Mouse (Mus musculus) adrenal gland, postnatal 10 days (tissue): ENCODE results near the gene Hist1h4c. TPM values are rescaled to one million over a fixed set of nuclear protein-coding genes. Genes with fewer than 3 reads are reported as not detected.

ENCODE experiments used
- microRNA-seq: library from miRNA; unstranded; fragments of <30 nt; microRNA quantifications from one replicate; pipeline ENCODE4 v1.2.0, GENCODE M21; 2021
- total RNA-seq, 2 experiments: library from RNA; stranded (reverse); gene quantifications; 2 replicates each; pipeline ENCODE4 v1.2.3; 2021

Gene Hist1h4c
- total RNA-seq, 2 experiments from 2014 or later, result 175 to 199 TPM

Small RNA genes lying within 50 kb of the gene (microRNA-seq; reads per million reads assigned to microRNA genes)
- gene Gm44314 (not detected), gene Gm44350 (not detected)

Other genes starting within 250 kb of the Hist1h4c start
- under 1 TPM in 1 of 2 experiments, not detected in 1; 0.55 TPM for gene Btn1a1, start 232.6 kb downstream of the Hist1h4c start, total RNA-seq
- not detected for gene Btn2a2, start 209.6 kb downstream of the Hist1h4c start, total RNA-seq
- gene Hist1h4h, start 167.4 kb downstream of the Hist1h4c start, total RNA-seq, result 1,000 to 10,000 TPM in 1 of 2 experiments, 100 to 1,000 TPM in 1; 930 to 1,063 TPM
- 100 to 1,000 TPM; 261 to 325 TPM for gene Hist1h2af, start 164.5 kb downstream of the Hist1h4c start, total RNA-seq
- 10 to 100 TPM; 76.3 to 91.7 TPM for gene Hist1h3g, start 163.0 kb downstream of the Hist1h4c start, total RNA-seq
- gene Hist1h2bh, start 155.1 kb downstream of the Hist1h4c start, total RNA-seq, result 10 to 100 TPM; 20.9 to 25.4 TPM
- 100 to 1,000 TPM in 1 of 2 experiments, 10 to 100 TPM in 1; 93.2 to 104 TPM for gene Hist1h3f, start 154.4 kb downstream of the Hist1h4c start, total RNA-seq
- gene Hist1h4f, start 146.8 kb downstream of the Hist1h4c start, total RNA-seq, result 100 to 1,000 TPM; 529 to 619 TPM
- 10 to 100 TPM; 27.8 to 32.6 TPM for gene Hist1h1d, start 145.2 kb downstream of the Hist1h4c start, total RNA-seq
- 100 to 1,000 TPM; 246 to 271 TPM for gene Hist1h3e, start 136.1 kb downstream of the Hist1h4c start, total RNA-seq
- 10 to 100 TPM; 54.9 to 55.0 TPM for gene Hist1h2ae, start 127.2 kb downstream of the Hist1h4c start, total RNA-seq
- 100 to 1,000 TPM; 395 to 462 TPM for gene Hist1h2bg, start 127.1 kb downstream of the Hist1h4c start, total RNA-seq
- 100 to 1,000 TPM; 168 to 215 TPM for gene Hist1h2bf, start 124.3 kb downstream of the Hist1h4c start, total RNA-seq
- 10 to 100 TPM; 47.4 to 49.2 TPM for gene Hist1h2ad, start 124.1 kb downstream of the Hist1h4c start, total RNA-seq
- 10 to 100 TPM; 38.0 to 43.5 TPM for gene Hist1h3d, start 122.7 kb downstream of the Hist1h4c start, total RNA-seq
- gene Hist1h4d, start 116.9 kb downstream of the Hist1h4c start, total RNA-seq, result 100 to 1,000 TPM; 294 to 310 TPM
- gene Hist1h2be, start 77.3 kb downstream of the Hist1h4c start, total RNA-seq, result 10 to 100 TPM; 27.7 to 32.2 TPM
- 100 to 1,000 TPM; 180 to 217 TPM for gene Hist1h1e, start 75.9 kb downstream of the Hist1h4c start, total RNA-seq
- gene Hist1h2ac, start 14.5 kb downstream of the Hist1h4c start, total RNA-seq, result 1 to 10 TPM; 8.3 to 9.7 TPM
- gene Hist1h2bc, start 14.3 kb downstream of the Hist1h4c start, total RNA-seq, result 10 to 100 TPM; 76.4 to 77.6 TPM
- gene Hist1h1t, start 2.6 kb downstream of the Hist1h4c start, total RNA-seq, result under 1 TPM; 0.69 to 0.88 TPM
- 10 to 100 TPM; 23.3 to 31.0 TPM for gene Hfe, start 12.4 kb upstream of the Hist1h4c start, total RNA-seq
- 100 to 1,000 TPM; 366 to 432 TPM for gene Hist1h1c, start 40.4 kb upstream of the Hist1h4c start, total RNA-seq
- gene Hist1h3c, start 47.1 kb upstream of the Hist1h4c start, total RNA-seq, result 100 to 1,000 TPM; 127 to 144 TPM
- gene Hist1h2bb, start 48.3 kb upstream of the Hist1h4c start, total RNA-seq, result 100 to 1,000 TPM; 173 to 206 TPM
- 100 to 1,000 TPM; 281 to 334 TPM for gene Hist1h2ab, start 52.7 kb upstream of the Hist1h4c start, total RNA-seq
- gene Hist1h3b, start 53.8 kb upstream of the Hist1h4c start, total RNA-seq, result 100 to 1,000 TPM; 390 to 424 TPM
- 100 to 1,000 TPM; 282 to 291 TPM for gene Hist1h4b, start 58.6 kb upstream of the Hist1h4c start, total RNA-seq
- 100 to 1,000 TPM; 238 to 251 TPM for gene Hist1h4a, start 62.8 kb upstream of the Hist1h4c start, total RNA-seq
- gene Hist1h3a, start 63.9 kb upstream of the Hist1h4c start, total RNA-seq, result 100 to 1,000 TPM; 258 to 301 TPM
- 100 to 1,000 TPM; 231 to 274 TPM for gene Hist1h1a, start 65.2 kb upstream of the Hist1h4c start, total RNA-seq
- not detected for gene Trim38, start 71.5 kb upstream of the Hist1h4c start, total RNA-seq
- 10 to 100 TPM; 16.2 to 33.8 TPM for gene Slc17a2, start 108.5 kb upstream of the Hist1h4c start, total RNA-seq
- gene Slc17a3, start 141.0 kb upstream of the Hist1h4c start, total RNA-seq, result 1 to 10 TPM; 3.5 to 5.0 TPM
- 1 to 10 TPM in 1 of 2 experiments, under 1 TPM in 1; 0.67 to 1.5 TPM for gene Slc17a1, start 169.3 kb upstream of the Hist1h4c start, total RNA-seq
- gene Slc17a4, start 216.6 kb upstream of the Hist1h4c start, total RNA-seq, result 1 to 10 TPM; 3.3 to 5.6 TPM
- not detected for gene Hist1h2ba, start 235.7 kb upstream of the Hist1h4c start, total RNA-seq
- not detected for gene Hist1h2aa, start 236.0 kb upstream of the Hist1h4c start, total RNA-seq